Mouse (Mus musculus) heart, postnatal 10 days (tissue): ENCODE measurements around the gene Slc39a10. TPM values are rescaled to one million over a fixed set of nuclear protein-coding genes. Genes with fewer than 3 reads are reported as not detected.
"Not testable (repeated sequence)": the region's sequence is repeated elsewhere in the genome, so short reads cannot be mapped to it uniquely, and the experiment has no call there.

ENCODE experiments used
- DNase-seq, 2 experiments: peaks; one replicate each; pipeline ENCODE4 v3.0.0; 2021
- intact Hi-C: fragments of 180-260 bp; cut with DNase I; formaldehyde crosslinking; loops from one replicate; pipeline ENCODE4 v1.15.1; 2025
- total RNA-seq, 2 experiments: library from RNA; stranded (reverse); gene quantifications; 2 replicates each; pipeline ENCODE4 v1.2.3; 2021

The Slc39a10 gene
- total RNA-seq, 2 experiments from 2014 or later, result 19.0 to 22.2 TPM

DNA sequence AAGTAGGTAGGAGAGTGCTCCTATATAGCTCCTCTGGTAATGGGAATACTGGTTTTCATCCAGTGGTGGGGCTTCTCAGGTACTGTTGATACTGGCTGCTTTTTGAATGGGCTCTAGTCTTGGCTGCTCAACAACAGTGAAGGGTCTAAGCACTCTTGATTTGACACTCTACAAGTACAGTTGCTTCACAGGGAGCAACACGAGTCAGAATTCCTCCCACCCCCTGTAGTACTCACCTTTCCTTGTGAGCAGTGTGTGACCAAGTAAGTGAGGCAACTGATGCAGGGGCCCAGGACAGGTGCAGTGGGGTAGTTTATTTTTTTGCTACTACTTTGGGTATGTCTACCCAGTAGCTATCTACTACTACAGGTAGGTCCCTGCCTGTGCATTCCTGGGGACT, 87.6 kb downstream of the Slc39a10 start:
- no peak for DNase-seq
- intact Hi-C loops, result no loop called here

DNA sequence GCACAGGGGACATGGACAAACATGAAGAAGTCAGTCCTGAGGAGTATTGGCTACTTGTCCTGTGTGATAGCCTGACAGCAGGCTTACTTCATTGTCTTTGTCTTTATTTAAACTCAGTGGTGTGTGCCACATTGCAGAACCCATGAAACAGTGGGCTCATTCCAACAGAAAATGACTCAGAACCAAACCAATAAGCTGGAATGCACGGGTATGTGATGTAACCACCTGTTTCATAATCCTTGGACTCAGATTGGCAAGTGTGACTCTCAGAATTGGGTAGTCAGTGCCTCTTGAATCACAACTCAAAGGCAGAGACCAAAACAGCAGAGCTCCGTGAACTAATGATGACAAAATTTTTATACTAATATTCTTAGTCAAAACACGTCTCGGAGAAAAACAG, 110.4 kb downstream of the Slc39a10 start:
- DNase-seq, intact Hi-C loops: not testable (repeated sequence)

DNA sequence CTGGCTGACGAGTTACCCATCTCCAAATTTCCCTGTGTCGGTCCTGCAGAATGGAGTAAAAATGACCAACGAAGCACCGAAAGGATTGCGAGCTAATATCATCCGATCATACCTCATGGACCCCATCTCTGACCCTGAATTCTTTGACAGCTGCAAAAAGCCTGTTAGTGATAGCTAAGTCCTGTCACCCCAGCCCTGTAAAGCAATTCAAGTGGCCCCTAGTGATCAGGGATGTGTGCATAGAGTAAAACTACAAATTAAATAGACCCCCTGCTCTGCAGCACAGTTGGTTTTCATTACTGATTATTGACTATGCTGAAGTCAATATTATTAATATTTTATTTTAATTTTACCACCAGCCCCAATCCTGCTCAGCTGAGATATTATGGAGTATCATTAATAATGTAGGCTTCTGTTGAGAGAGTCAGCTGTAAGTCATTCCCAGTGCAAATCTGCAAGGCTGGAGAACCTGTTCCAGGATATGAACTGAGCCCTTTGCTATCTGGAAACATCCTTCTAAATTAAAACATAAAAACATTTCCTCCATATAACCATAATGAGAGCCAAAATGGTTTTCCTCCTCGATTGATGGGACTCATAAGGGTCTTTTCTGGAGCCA, 122.5 kb downstream of the Slc39a10 start:
- DNase-seq, intact Hi-C loops: not testable (repeated sequence)

DNA sequence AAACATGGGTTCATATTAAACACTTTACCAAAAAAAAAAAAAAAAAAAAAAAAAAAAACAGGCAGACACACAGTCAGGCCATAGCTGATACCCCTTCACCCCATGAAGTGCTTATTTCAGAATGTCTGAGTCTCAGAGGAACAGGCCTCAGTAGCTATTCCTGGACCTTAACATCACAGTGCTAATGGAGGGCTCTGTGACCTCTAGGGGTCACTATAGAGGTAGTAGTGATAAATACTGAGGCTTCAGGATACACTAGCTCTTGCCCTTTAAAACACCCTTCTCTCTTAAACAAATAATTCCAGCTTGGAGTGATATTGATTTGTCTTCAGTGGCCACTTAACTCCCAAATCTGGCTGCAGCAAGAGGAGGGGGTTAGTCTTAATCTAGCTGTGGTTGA, 123.3 kb downstream of the Slc39a10 start:
- DNase-seq, intact Hi-C loops: not testable (repeated sequence)

DNA sequence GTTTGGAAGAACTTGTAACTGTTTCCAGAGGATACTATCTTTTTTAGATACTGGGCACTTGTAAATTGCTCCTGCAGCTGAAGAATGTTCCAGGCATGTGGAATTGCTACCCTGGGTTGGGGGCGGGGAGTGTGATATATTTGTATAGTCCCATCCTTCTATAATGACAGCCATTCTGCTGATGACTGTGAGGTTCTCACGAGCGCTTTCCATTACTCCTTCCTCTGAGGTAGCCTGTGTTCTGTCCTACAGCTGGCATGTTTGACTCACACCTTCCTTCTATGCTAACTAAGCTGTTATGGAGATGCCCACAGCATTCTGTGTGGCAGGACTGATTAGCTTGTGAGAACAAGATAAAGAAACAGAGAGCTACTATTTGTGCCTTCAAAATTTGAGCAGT, 128.1 kb downstream of the Slc39a10 start:
- DNase-seq, result peak in 1 of 2 experiments; percentile 2
- intact Hi-C loops, result not testable (repeated sequence)
